Mouse (Mus musculus): ENCODE measurements around the gene Fzd10.

GRCm38 (mm10) chr5:128638716-128639115 is 38.1 kb downstream of the Fzd10 start:
- no peak for TF ChIP-seq GATA1 (IDR thresholded peaks at IDR 0.05; ENCODE audit: borderline replicate concordance, low read length)
- TF ChIP-seq FLI1 (IDR thresholded peaks at IDR 0.05; ENCODE audit: low read length) = no peak
